Mouse (Mus musculus): ENCODE results near the gene Nusap1. TPM values are rescaled to one million over a fixed set of nuclear protein-coding genes. Genes with fewer than 3 reads are reported as not detected.

Gene Nusap1
- polyA plus RNA-seq, 1 experiment from 2014 or later = 23.7 TPM

DNA sequence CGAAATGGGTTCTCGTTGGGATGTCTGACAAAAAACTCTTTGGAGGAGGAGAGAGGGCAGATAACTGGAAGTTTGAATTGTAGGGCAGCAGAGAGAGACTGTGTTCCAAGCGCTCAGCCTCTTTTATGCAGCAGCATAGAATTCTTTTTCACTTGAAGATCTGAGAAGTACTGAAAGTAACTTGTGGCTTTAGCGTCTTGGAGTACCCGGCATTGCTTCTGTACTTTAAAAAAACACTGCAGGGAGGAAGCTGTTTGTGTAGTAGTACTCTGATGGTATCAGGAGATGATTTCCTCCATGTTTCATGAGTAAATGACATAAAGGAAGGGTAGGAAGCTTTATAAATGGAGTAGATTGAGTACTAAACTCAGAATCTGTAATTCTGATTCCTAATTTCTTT is 57.7 kb downstream of the Nusap1 start:
- peak overlapping the region; percentile 62 for H3K4me2 ChIP-seq (replicated peaks; ENCODE audit: low read depth)
- no peak overlapping the region for H3K27ac ChIP-seq (replicated peaks)
- no peaks in the 10 kb centered on the region for H3K27me3 ChIP-seq (ENCODE audit: control insufficient read depth, insufficient read depth, low read length)
- TF ChIP-seq CTCF (IDR thresholded peaks at IDR 0.05; ENCODE audit: low read depth) (no peak), EP300 (optimal IDR thresholded peaks at IDR 0.05) (no peak)
- no peak for DNase-seq (ENCODE audit: low spot score)
- ATAC-seq (ENCODE audit: low FRiP score, low TSS enrichment) = no peak
- H3K36me3 ChIP-seq (ENCODE audit: control insufficient read depth, insufficient read depth, low read length) = no peaks in the 10 kb centered on the region
- no peaks in the 10 kb centered on the region for H3K4me1 ChIP-seq (replicated peaks; ENCODE audit: control insufficient read depth, insufficient read depth)
- H3K9me3 ChIP-seq (ENCODE audit: control insufficient read depth, low read length) = no peaks in the 10 kb centered on the region
- WGBS = 3% methylated on average over 5 of the region's 5 CpGs
- peak overlapping the region; percentile 96 for H3K4me3 ChIP-seq (ENCODE audit: low read depth, low read length)
- peak overlapping the region; percentile 95 for H3K9ac ChIP-seq (ENCODE audit: low read length)

DNA sequence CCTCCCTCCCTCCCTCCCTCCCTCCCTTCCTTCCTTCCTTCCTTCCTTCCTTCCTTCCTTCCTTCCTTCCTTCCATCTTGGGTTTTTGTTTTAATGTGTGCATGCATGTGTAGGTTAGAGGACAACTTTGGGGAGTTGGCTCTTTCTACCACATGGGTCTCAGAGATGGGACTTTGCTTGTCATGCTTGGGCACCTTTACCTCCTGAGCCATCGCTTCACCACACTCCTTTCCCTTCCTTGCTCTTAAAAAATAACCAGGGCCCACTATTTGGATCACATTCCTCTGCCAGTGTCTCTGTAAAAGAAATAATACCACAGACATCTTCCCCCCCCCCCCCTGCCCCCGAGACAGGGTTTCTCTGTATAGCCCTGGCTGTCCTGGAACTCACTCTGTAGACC is 65.6 kb downstream of the Nusap1 start:
- Histone ChIP-seq H3K27ac (replicated peaks) (no peak overlapping the region), H3K9ac (ENCODE audit: low read length) (no peak overlapping the region), H3K36me3 (ENCODE audit: control insufficient read depth, insufficient read depth, low read length) (no peaks in the 10 kb centered on the region), H3K9me3 (ENCODE audit: control insufficient read depth, low read length) (no peaks in the 10 kb centered on the region), H3K4me1 (replicated peaks; ENCODE audit: control insufficient read depth, insufficient read depth) (no peaks in the 10 kb centered on the region), H3K27me3 (ENCODE audit: control insufficient read depth, insufficient read depth, low read length) (no peaks in the 10 kb centered on the region), H3K4me2 (replicated peaks; ENCODE audit: low read depth) (no peak overlapping the region), H3K4me3 (ENCODE audit: low read depth, low read length) (no peak overlapping the region)
- DNase-seq (ENCODE audit: low spot score) = no peak
- TF ChIP-seq CTCF (IDR thresholded peaks at IDR 0.05; ENCODE audit: low read depth) (no peak), EP300 (optimal IDR thresholded peaks at IDR 0.05) (no peak)
- 80% methylated on average over 2 of the region's 2 CpGs for WGBS
- no peak for ATAC-seq (ENCODE audit: low FRiP score, low TSS enrichment)

DNA sequence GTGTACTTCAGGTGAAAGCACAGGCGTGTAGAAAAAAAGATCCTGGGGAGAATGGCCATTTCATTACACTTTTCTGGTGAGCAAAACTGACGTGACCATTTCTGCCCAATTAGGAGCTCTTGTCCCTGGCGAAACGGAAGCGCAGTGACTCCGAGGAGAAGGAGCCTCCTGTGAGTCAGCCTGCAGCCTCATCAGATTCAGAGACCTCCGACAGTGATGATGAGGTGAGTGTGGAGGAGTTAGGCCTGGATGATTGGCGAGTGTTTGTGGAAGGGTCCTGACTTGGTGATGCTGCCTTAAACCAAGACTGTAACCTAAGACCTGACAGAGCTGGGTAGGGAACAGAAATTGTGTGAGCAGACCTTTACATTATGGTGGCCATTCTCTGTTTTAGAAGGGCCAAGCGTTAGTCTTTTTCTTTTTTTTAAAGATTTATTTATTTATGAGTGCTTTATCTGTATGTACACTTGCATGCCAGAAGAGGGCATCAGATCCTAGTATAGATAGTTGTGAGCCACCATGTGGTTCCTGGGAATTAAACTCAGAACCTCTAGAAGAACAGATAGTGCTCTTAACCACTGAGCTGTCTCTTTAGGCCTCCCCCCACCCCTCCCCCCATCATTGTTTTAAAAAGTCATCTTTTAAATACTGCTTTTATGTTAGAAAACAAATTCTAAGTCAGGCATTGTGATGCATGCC is 74.1 kb downstream of the Nusap1 start:
- Histone ChIP-seq H3K27ac (replicated peaks) (no peak overlapping the region), H3K27me3 (ENCODE audit: control insufficient read depth, insufficient read depth, low read length) (no peaks in the 10 kb centered on the region), H3K4me3 (ENCODE audit: low read depth, low read length) (no peak overlapping the region), H3K4me1 (replicated peaks; ENCODE audit: control insufficient read depth, insufficient read depth) (no peaks in the 10 kb centered on the region), H3K4me2 (replicated peaks; ENCODE audit: low read depth) (no peak overlapping the region), H3K9ac (ENCODE audit: low read length) (no peak overlapping the region), H3K9me3 (ENCODE audit: control insufficient read depth, low read length) (no peaks in the 10 kb centered on the region), H3K36me3 (ENCODE audit: control insufficient read depth, insufficient read depth, low read length) (0 out of 2 replicates have a peak, but pooled peaks cover 2% of the 10 kb centered on the region)
- ATAC-seq (ENCODE audit: low FRiP score, low TSS enrichment) (no peak), DNase-seq (ENCODE audit: low spot score) (no peak)
- TF ChIP-seq CTCF (IDR thresholded peaks at IDR 0.05; ENCODE audit: low read depth) (peak; percentile 59), EP300 (optimal IDR thresholded peaks at IDR 0.05) (no peak)
- WGBS = 79% methylated on average over 9 of the region's 9 CpGs

GRCm38 (mm10) chr2:119694826-119695225 is 76.7 kb downstream of the Nusap1 start:
- H3K4me3 ChIP-seq (ENCODE audit: low read depth, low read length) = no peak overlapping the region
- DNase-seq (ENCODE audit: low spot score) (no peak), ATAC-seq (ENCODE audit: low FRiP score, low TSS enrichment) (no peak)
- no peaks in the 10 kb centered on the region for H3K4me1 ChIP-seq (replicated peaks; ENCODE audit: control insufficient read depth, insufficient read depth)
- 0 out of 2 replicates have a peak, but pooled peaks cover 2% of the 10 kb centered on the region for H3K36me3 ChIP-seq (ENCODE audit: control insufficient read depth, insufficient read depth, low read length)
- H3K9me3 ChIP-seq (ENCODE audit: control insufficient read depth, low read length) = no peaks in the 10 kb centered on the region
- WGBS = 83% methylated on average over 2 of the region's 2 CpGs
- no peak overlapping the region for H3K4me2 ChIP-seq (replicated peaks; ENCODE audit: low read depth)
- no peak overlapping the region for H3K9ac ChIP-seq (ENCODE audit: low read length)
- no peak for TF ChIP-seq CTCF (IDR thresholded peaks at IDR 0.05; ENCODE audit: low read depth)
- TF ChIP-seq EP300 (optimal IDR thresholded peaks at IDR 0.05) = no peak
- no peak overlapping the region for H3K27ac ChIP-seq (replicated peaks)
- H3K27me3 ChIP-seq (ENCODE audit: control insufficient read depth, insufficient read depth, low read length) = no peaks in the 10 kb centered on the region

DNA sequence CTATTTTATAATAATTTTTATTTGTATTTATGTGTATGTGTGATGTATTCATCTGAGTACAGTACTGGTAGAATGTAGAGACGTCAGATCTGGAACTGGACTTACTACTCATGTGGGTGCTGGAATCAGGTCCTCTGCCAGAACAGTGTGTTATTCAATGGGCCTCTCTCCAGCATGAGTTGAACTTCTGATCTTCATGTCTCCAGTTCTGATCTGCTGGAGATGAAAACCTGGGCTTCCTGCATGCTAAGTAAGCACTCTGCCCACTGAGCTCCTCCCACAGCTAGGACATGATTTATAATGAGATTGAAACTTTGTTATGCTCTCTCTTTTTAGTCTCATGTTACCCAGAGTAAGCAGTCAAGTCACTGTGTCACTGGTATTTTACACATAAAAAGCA is 78.0 kb downstream of the Nusap1 start:
- WGBS = 60% methylated on average over 1 of the region's 1 CpGs
- DNase-seq (ENCODE audit: low spot score) (no peak), ATAC-seq (ENCODE audit: low FRiP score, low TSS enrichment) (no peak)
- Histone ChIP-seq H3K36me3 (ENCODE audit: control insufficient read depth, insufficient read depth, low read length) (peaks cover 2% of the 10 kb centered on the region; the same call in 1 of the 2 replicates), H3K4me2 (replicated peaks; ENCODE audit: low read depth) (no peak overlapping the region), H3K9ac (ENCODE audit: low read length) (no peak overlapping the region), H3K4me1 (replicated peaks; ENCODE audit: control insufficient read depth, insufficient read depth) (no peaks in the 10 kb centered on the region), H3K4me3 (ENCODE audit: low read depth, low read length) (no peak overlapping the region), H3K27me3 (ENCODE audit: control insufficient read depth, insufficient read depth, low read length) (no peaks in the 10 kb centered on the region), H3K27ac (replicated peaks) (no peak overlapping the region), H3K9me3 (ENCODE audit: control insufficient read depth, low read length) (no peaks in the 10 kb centered on the region)
- TF ChIP-seq CTCF (IDR thresholded peaks at IDR 0.05; ENCODE audit: low read depth) = no peak
- TF ChIP-seq EP300 (optimal IDR thresholded peaks at IDR 0.05) = no peak

- H3K36me3 ChIP-seq (ENCODE audit: control insufficient read depth, insufficient read depth, low read length) = peaks cover 2% of the 10 kb centered on the region; the same call in 1 of the 2 replicates
- H3K9me3 ChIP-seq (ENCODE audit: control insufficient read depth, low read length) = no peaks in the 10 kb centered on the region
- H3K4me1 ChIP-seq (replicated peaks; ENCODE audit: control insufficient read depth, insufficient read depth) = no peaks in the 10 kb centered on the region
- no peak overlapping the region for H3K4me2 ChIP-seq (replicated peaks; ENCODE audit: low read depth)
- H3K27ac ChIP-seq (replicated peaks) = no peak overlapping the region
- no peak overlapping the region for H3K4me3 ChIP-seq (ENCODE audit: low read depth, low read length)
- TF ChIP-seq EP300 (optimal IDR thresholded peaks at IDR 0.05) = no peak
- TF ChIP-seq CTCF (IDR thresholded peaks at IDR 0.05; ENCODE audit: low read depth) = no peak
- no peak for DNase-seq (ENCODE audit: low spot score)
- ATAC-seq (ENCODE audit: low FRiP score, low TSS enrichment) = no peak
- no peaks in the 10 kb centered on the region for H3K27me3 ChIP-seq (ENCODE audit: control insufficient read depth, insufficient read depth, low read length)
- 87% methylated on average over 2 of the region's 2 CpGs for WGBS
- H3K9ac ChIP-seq (ENCODE audit: low read length) = no peak overlapping the region
Measured at GRCm38 (mm10) chr2:119698472-119698871, 80.4 kb downstream of the Nusap1 start.

Data from stomach, postnatal 0 days (tissue).